Mouse (Mus musculus) olfactory bulb, adult 2 months (tissue): Measurements from ENCODE around the gene Gm28557. TPM values are rescaled to one million over a fixed set of nuclear protein-coding genes. Genes with fewer than 3 reads are reported as not detected.
A peak's percentile ranks its signal among the peaks of the same experiment; 100 is the strongest.
"Not testable (repeated sequence)": the region's sequence is repeated elsewhere in the genome, so short reads cannot be mapped to it uniquely, and the experiment has no call there.

Source experiments
- H3K27ac ChIP-seq: fragments of 200-500 bp; 2 replicates; pipeline ENCODE4 v1.5.1; 2012; ENCODE audit warnings: low read depth, low read length; ENCODE audit not compliant: insufficient read depth
- H3K4me1 ChIP-seq: fragments of 200-500 bp; 2 replicates; pipeline ENCODE4 v1.6.1; 2012; ENCODE audit warnings: low read length; ENCODE audit not compliant: control insufficient read depth, insufficient read depth
- H3K4me3 ChIP-seq: fragments of 200-500 bp; 2 replicates; pipeline ENCODE4 v1.5.1; 2012; ENCODE audit warnings: mild to moderate bottlenecking, low read depth, low read length, moderate library complexity; ENCODE audit not compliant: insufficient read depth
- CTCF ChIP-seq: fragments of 200-500 bp; IDR thresholded peaks from 2 replicates; pipeline ENCODE4 v1.5.1; 2012; ENCODE audit warnings: low read depth, mild to moderate bottlenecking, low read length, moderate library complexity; ENCODE audit not compliant: insufficient read depth
- POLR2A ChIP-seq: fragments of 200-500 bp; IDR thresholded peaks from 2 replicates; pipeline ENCODE4 v1.6.1; 2012; ENCODE audit warnings: mild to moderate bottlenecking, low read depth, low read length, moderate library complexity; ENCODE audit not compliant: insufficient read depth
- WGBS: fragments of 180-500 bp; shearing (Covaris S2); methylation state at CpG from one replicate; pipeline ENCODE4 v1.1.7; 2018; 5-methylcytosine and 5-hydroxymethylcytosine counted together
- polyA plus RNA-seq: library from polyadenylated mRNA; stranded (reverse); fragments of >200 nt; gene quantifications from 2 replicates; pipeline ENCODE4 v1.2.4, GENCODE M21; 2012; ENCODE audit warnings: low replicate concordance; ENCODE audit not compliant: missing spikeins, insufficient read depth, insufficient read length

The Gm28557 gene
- polyA plus RNA-seq: not detected in 2 replicates

DNA sequence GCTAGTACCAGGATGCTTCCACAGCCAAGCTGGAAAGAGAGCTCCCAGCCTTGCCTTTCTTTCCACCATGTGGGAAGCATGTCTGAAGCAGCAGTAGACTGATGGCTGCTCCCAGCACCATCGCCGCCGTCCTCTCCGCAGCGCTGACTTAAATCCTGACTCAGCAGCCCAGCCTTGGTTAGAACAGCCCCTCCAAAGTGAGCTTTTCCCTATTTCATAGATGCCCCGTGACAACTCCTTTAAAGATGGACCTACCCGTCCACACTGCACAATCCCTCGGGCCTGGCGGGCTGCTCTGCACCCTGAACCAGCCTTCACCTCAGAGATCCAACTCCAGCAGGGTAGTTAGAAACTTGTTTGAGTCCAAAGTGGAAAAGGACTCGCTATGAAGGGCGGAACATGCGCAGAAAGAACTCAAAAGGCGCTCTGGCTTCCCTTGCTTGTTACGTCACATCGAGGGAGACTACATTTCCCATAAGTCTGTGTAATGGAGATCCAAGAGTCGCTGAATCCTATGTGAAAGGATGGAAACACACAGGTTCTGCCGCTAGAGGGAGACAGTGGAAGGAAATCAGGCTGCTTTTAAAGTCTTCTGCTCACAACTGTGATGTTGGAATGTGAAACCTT lies at the start of gene Gm28557:
Gm28557 (minus strand) TSS at position 411 of the 627 bp plus-strand sequence.
- Histone ChIP-seq H3K27ac (peak within 1 kb of the TSS; percentile 87), H3K4me1 (no peaks in the 10 kb centered on the region; the same call in 1 of the 2 replicates)

GRCm38 (mm10) chr13:67128038-67128721 lies 19.8 kb upstream of the Gm28557 start:
- WGBS: under 1% methylated on average over 18 of the region's 18 CpGs
- Histone ChIP-seq H3K4me1 (no peaks in the 10 kb centered on the region), H3K27ac (peak overlapping the region; percentile 1; the same call in 1 of the 2 replicates), H3K4me3 (peak overlapping the region; percentile 69)
- no peak for TF ChIP-seq CTCF
- 0 out of 2 replicates have a peak, but pooled peaks have one; percentile 21 for TF ChIP-seq POLR2A

More for the DNA sequence above, at the start of gene Gm28557:
- 0 out of 2 replicates have a peak, but pooled peaks have one; percentile 23 for TF ChIP-seq POLR2A
- TF ChIP-seq CTCF: no peak
- WGBS: under 1% methylated on average over 17 of the region's 17 CpGs
- peak within 1 kb of the TSS; percentile 98 for H3K4me3 ChIP-seq

DNA sequence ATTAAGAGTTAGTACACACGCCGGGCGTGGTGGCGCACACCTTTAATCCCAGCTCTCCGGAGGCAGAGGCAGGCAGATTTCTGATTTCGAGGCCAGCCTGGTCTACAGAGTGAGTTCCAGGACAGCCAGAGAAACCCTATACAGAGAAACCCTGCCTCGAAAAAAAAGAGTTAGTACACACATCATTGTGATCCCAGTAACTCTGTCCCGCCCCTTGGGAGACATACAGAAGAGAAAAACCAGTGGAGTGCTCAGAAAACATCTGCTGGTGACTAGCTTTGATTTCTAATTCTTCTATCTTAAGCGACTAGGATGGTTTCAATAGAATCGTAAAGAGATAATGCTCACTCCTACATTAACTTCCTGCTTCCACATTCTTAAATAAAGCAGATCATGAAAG lies 19.1 kb upstream of the Gm28557 start:
- not testable (repeated sequence) for H3K27ac ChIP-seq, H3K4me3 ChIP-seq, H3K4me1 ChIP-seq
- WGBS: 71% methylated on average over 10 of the region's 10 CpGs

- WGBS: 93% methylated on average over 1 of the region's 1 CpGs
- H3K4me1 ChIP-seq: no peaks in the 10 kb centered on the region
- no peak overlapping the region for H3K4me3 ChIP-seq
- H3K27ac ChIP-seq: no peak overlapping the region
- TF ChIP-seq POLR2A (no peak), CTCF (no peak)
Observed at GRCm38 (mm10) chr13:67124460-67124859, 16.1 kb upstream of the Gm28557 start.

GRCm38 (mm10) chr13:67121360-67121759 lies 13.0 kb upstream of the Gm28557 start, which contains the start of gene Zfp759:
Gene Zfp759, plus strand, starts transcription at chr13:67121660.
- H3K27ac ChIP-seq, H3K4me3 ChIP-seq, H3K4me1 ChIP-seq: not testable (repeated sequence)

- not testable (repeated sequence) for H3K4me3 ChIP-seq, H3K4me1 ChIP-seq, H3K27ac ChIP-seq
- WGBS: 94% methylated on average over 8 of the region's 8 CpGs
Observed at GRCm38 (mm10) chr13:67116163-67116562, 7.8 kb upstream of the Gm28557 start, which contains the start of gene Rslcan18. Gene Rslcan18, minus strand, starts transcription at chr13:67116263.

GRCm38 (mm10) chr13:67113287-67113686 lies 4.9 kb upstream of the Gm28557 start:
- WGBS: 91% methylated on average over 2 of the region's 2 CpGs
- no peak overlapping the region for H3K27ac ChIP-seq
- TF ChIP-seq CTCF (no peak), POLR2A (no peak)
- no peaks in the 10 kb centered on the region; the same call in 1 of the 2 replicates for H3K4me1 ChIP-seq
- H3K4me3 ChIP-seq: no peak overlapping the region

- Histone ChIP-seq H3K4me1 (no peaks in the 10 kb centered on the region; the same call in 1 of the 2 replicates), H3K4me3 (no peak overlapping the region), H3K27ac (no peak overlapping the region)
- TF ChIP-seq CTCF: no peak
- TF ChIP-seq POLR2A: no peak
- WGBS: 79% methylated on average over 12 of the region's 12 CpGs
Observed at GRCm38 (mm10) chr13:67112096-67112495, 3.7 kb upstream of the Gm28557 start.

DNA sequence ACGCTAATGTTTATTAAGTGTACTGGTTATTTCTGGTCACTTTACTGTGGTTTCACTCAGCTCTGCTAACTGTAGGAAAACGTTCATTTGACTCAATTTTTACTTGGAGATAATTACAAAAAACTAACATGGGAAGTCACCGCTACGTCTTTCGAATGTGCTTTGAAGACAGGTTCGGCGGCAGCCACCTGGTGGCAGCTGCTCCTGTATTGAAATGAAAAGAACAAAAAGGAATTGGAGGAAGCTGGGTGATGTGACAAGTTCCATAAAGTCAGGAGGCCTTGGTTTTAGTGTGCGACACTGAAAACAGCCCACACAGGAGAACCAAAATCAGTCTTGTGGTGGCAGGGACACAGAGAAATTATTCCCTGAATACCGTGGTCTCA lies 410 bp upstream of the Gm28557 start:
- H3K4me3 ChIP-seq: peak overlapping the region; percentile 32
- 2% methylated on average over 9 of the region's 9 CpGs for WGBS
- TF ChIP-seq POLR2A (no peak), CTCF (peak; percentile 32; the same call in 1 of the 2 replicates)
- peak overlapping the region; percentile 5; the same call in 1 of the 2 replicates for H3K27ac ChIP-seq
- no peaks in the 10 kb centered on the region; the same call in 1 of the 2 replicates for H3K4me1 ChIP-seq
